Mouse (Mus musculus) midbrain, embryonic 12.5 days (tissue): ENCODE data around the gene Oaz2. TPM values are rescaled to one million over a fixed set of nuclear protein-coding genes. Genes with fewer than 3 reads are reported as not detected.
"Not testable (repeated sequence)": the region's sequence is repeated elsewhere in the genome, so short reads cannot be mapped to it uniquely, and the experiment has no call there.

Experiments used
- ATAC-seq: fragments of 200-750 bp; cut with Nextera tagmentation; 2 replicates; pipeline ENCODE4 v1.8.0; 2017; ENCODE audit warnings: low read depth, moderate TSS enrichment, moderate library complexity; ENCODE audit not compliant: low FRiP score
- H3K27ac ChIP-seq: fragments of 300-500 bp; sonication (generic); replicated peaks from 2 replicates; pipeline ENCODE4 v1.5.1; 2016; ENCODE audit warnings: mild to moderate bottlenecking
- H3K27me3 ChIP-seq: fragments of 300-500 bp; sonication (generic); 2 replicates; pipeline ENCODE4 v1.6.1; 2016; ENCODE audit warnings: mild to moderate bottlenecking
- H3K36me3 ChIP-seq: fragments of 300-500 bp; sonication (generic); 2 replicates; pipeline ENCODE4 v1.6.1; 2016
- H3K4me1 ChIP-seq: fragments of 300-500 bp; sonication (generic); 2 replicates; pipeline ENCODE4 v1.6.1; 2016
- H3K4me2 ChIP-seq: fragments of 300-500 bp; sonication (generic); replicated peaks from 2 replicates; pipeline ENCODE4 v1.6.1; 2016; ENCODE audit warnings: mild to moderate bottlenecking, moderate library complexity
- H3K4me3 ChIP-seq: fragments of 300-500 bp; sonication (generic); 2 replicates; pipeline ENCODE4 v1.5.1; 2016; ENCODE audit warnings: mild to moderate bottlenecking
- H3K9ac ChIP-seq: fragments of 300-500 bp; sonication (generic); replicated peaks from 2 replicates; pipeline ENCODE4 v1.6.1; 2016; ENCODE audit warnings: mild to moderate bottlenecking, moderate library complexity
- H3K9me3 ChIP-seq: fragments of 300-500 bp; sonication (generic); 2 replicates; pipeline ENCODE4 v1.6.1; 2016; ENCODE audit warnings: mild to moderate bottlenecking
- WGBS: fragments of 180-500 bp; shearing (Covaris S2); methylation state at CpG from one replicate; pipeline ENCODE4 v1.1.7; 2016; 5-methylcytosine and 5-hydroxymethylcytosine counted together
- polyA plus RNA-seq: library from polyadenylated mRNA; unstranded; fragments of >200 nt; fragmentation: Nextera tagmentation; extraction: Ambion mirVana; gene quantifications from 2 replicates; pipeline ENCODE4 v1.2.1, GENCODE M21; 2016

Gene Oaz2
- polyA plus RNA-seq, 1 experiment from 2014 or later: 262 TPM

- no peak for ATAC-seq
- Histone ChIP-seq H3K27me3 (no peaks in the 10 kb centered on the region), H3K9ac (no peak overlapping the region), H3K27ac (no peak overlapping the region), H3K4me2 (no peak overlapping the region), H3K4me1 (peaks cover 54% of the 10 kb centered on the region), H3K36me3 (peaks cover 2% of the 10 kb centered on the region; the same call in 1 of the 2 replicates), H3K9me3 (no peaks in the 10 kb centered on the region), H3K4me3 (no peak overlapping the region)
- 91% methylated on average over 4 of the region's 4 CpGs for WGBS
Measured at GRCm38 (mm10) chr9:65680938-65681633, 13.3 kb downstream of the Oaz2 start.

GRCm38 (mm10) chr9:65681634-65681940 lies 13.8 kb downstream of the Oaz2 start:
- ATAC-seq: no peak
- WGBS: 87% methylated on average over 2 of the region's 2 CpGs
- H3K9me3 ChIP-seq: no peaks in the 10 kb centered on the region
- no peak overlapping the region for H3K4me3 ChIP-seq
- no peak overlapping the region for H3K9ac ChIP-seq
- peaks cover 6% of the 10 kb centered on the region for H3K36me3 ChIP-seq
- peaks cover 54% of the 10 kb centered on the region for H3K4me1 ChIP-seq
- H3K27ac ChIP-seq: no peak overlapping the region
- H3K4me2 ChIP-seq: no peak overlapping the region
- H3K27me3 ChIP-seq: no peaks in the 10 kb centered on the region

- Histone ChIP-seq H3K4me3 (no peak overlapping the region), H3K9me3 (no peaks in the 10 kb centered on the region), H3K27ac (no peak overlapping the region), H3K9ac (no peak overlapping the region), H3K36me3 (peaks cover 12% of the 10 kb centered on the region), H3K27me3 (no peaks in the 10 kb centered on the region), H3K4me1 (peaks cover 52% of the 10 kb centered on the region), H3K4me2 (no peak overlapping the region)
- no peak for ATAC-seq
- 87% methylated on average over 3 of the region's 3 CpGs for WGBS
Measured at GRCm38 (mm10) chr9:65682183-65682582, 14.4 kb downstream of the Oaz2 start.

- peaks cover 44% of the 10 kb centered on the region for H3K4me1 ChIP-seq
- H3K9ac ChIP-seq: no peak overlapping the region
- H3K36me3 ChIP-seq: peaks cover 20% of the 10 kb centered on the region
- H3K9me3 ChIP-seq: no peaks in the 10 kb centered on the region
- no peaks in the 10 kb centered on the region for H3K27me3 ChIP-seq
- ATAC-seq: no peak
- WGBS: 89% methylated on average over 1 of the region's 1 CpGs
- no peak overlapping the region for H3K4me2 ChIP-seq
- H3K27ac ChIP-seq: no peak overlapping the region
- no peak overlapping the region for H3K4me3 ChIP-seq
Measured at GRCm38 (mm10) chr9:65682994-65683393, 15.2 kb downstream of the Oaz2 start.

- WGBS: 87% methylated on average over 2 of the region's 2 CpGs
- ATAC-seq: no peak
- H3K9me3 ChIP-seq: no peaks in the 10 kb centered on the region
- H3K27me3 ChIP-seq: no peaks in the 10 kb centered on the region
- H3K4me3 ChIP-seq: no peak overlapping the region
- no peak overlapping the region for H3K27ac ChIP-seq
- peaks cover 29% of the 10 kb centered on the region for H3K36me3 ChIP-seq
- no peak overlapping the region for H3K4me2 ChIP-seq
- H3K4me1 ChIP-seq: peaks cover 27% of the 10 kb centered on the region
- no peak overlapping the region for H3K9ac ChIP-seq
Measured at GRCm38 (mm10) chr9:65684704-65685103, 16.9 kb downstream of the Oaz2 start.

- not testable (repeated sequence) for H3K27ac ChIP-seq, ATAC-seq, H3K27me3 ChIP-seq, H3K9me3 ChIP-seq, H3K4me3 ChIP-seq, H3K9ac ChIP-seq, H3K4me2 ChIP-seq
- WGBS: 50% methylated on average over 2 of the region's 2 CpGs
- Histone ChIP-seq H3K4me1 (peaks cover 26% of the 10 kb centered on the region), H3K36me3 (peaks cover 59% of the 10 kb centered on the region)
Measured at GRCm38 (mm10) chr9:65689869-65690268, 22.1 kb downstream of the Oaz2 start.

- Histone ChIP-seq H3K9ac (no peak overlapping the region), H3K36me3 (peaks cover 69% of the 10 kb centered on the region), H3K27ac (peak overlapping the region; percentile 57)
Measured at GRCm38 (mm10) chr9:65692466-65692865, 24.7 kb downstream of the Oaz2 start.

GRCm38 (mm10) chr9:65692959-65693603 lies 25.3 kb downstream of the Oaz2 start:
- Histone ChIP-seq H3K9ac (0 out of 2 replicates have a peak overlapping the region, but pooled peaks have one; percentile 24), H3K4me2 (no peak overlapping the region), H3K4me3 (no peak overlapping the region), H3K27ac (peak overlapping the region; percentile 57), H3K9me3 (no peaks in the 10 kb centered on the region), H3K36me3 (peaks cover 69% of the 10 kb centered on the region), H3K4me1 (peaks cover 26% of the 10 kb centered on the region), H3K27me3 (no peaks in the 10 kb centered on the region)
- 38% methylated on average over 5 of the region's 5 CpGs for WGBS
- ATAC-seq: no peak

More at GRCm38 (mm10) chr9:65692466-65692865, 24.7 kb downstream of the Oaz2 start:
- Histone ChIP-seq H3K27me3 (no peaks in the 10 kb centered on the region), H3K9me3 (no peaks in the 10 kb centered on the region), H3K4me2 (no peak overlapping the region), H3K4me1 (peaks cover 26% of the 10 kb centered on the region), H3K4me3 (no peak overlapping the region)
- 12% methylated on average over 3 of the region's 3 CpGs for WGBS
- 0 out of 2 replicates have a peak, but pooled peaks have one; percentile 62 for ATAC-seq

GRCm38 (mm10) chr9:65695646-65696045 lies 27.8 kb downstream of the Oaz2 start:
- no peaks in the 10 kb centered on the region for H3K9me3 ChIP-seq
- peaks cover 26% of the 10 kb centered on the region for H3K4me1 ChIP-seq
- no peak overlapping the region for H3K4me2 ChIP-seq
- no peak overlapping the region for H3K4me3 ChIP-seq
- H3K9ac ChIP-seq: no peak overlapping the region
- ATAC-seq: no peak
- H3K36me3 ChIP-seq: peaks cover 77% of the 10 kb centered on the region
- no peak overlapping the region for H3K27ac ChIP-seq
- no peaks in the 10 kb centered on the region for H3K27me3 ChIP-seq
- 81% methylated on average over 3 of the region's 3 CpGs for WGBS

- no peaks in the 10 kb centered on the region for H3K27me3 ChIP-seq
- H3K27ac ChIP-seq: no peak overlapping the region
- no peak overlapping the region for H3K4me2 ChIP-seq
- no peak overlapping the region for H3K9ac ChIP-seq
- no peak overlapping the region for H3K4me3 ChIP-seq
- H3K36me3 ChIP-seq: peaks cover 83% of the 10 kb centered on the region
- ATAC-seq: no peak
- peaks cover 26% of the 10 kb centered on the region for H3K4me1 ChIP-seq
- no peaks in the 10 kb centered on the region for H3K9me3 ChIP-seq
Measured at GRCm38 (mm10) chr9:65696337-65696736, 28.5 kb downstream of the Oaz2 start.

GRCm38 (mm10) chr9:65697356-65697755 lies 29.6 kb downstream of the Oaz2 start:
- Histone ChIP-seq H3K4me1 (peaks cover 18% of the 10 kb centered on the region), H3K27me3 (no peaks in the 10 kb centered on the region), H3K36me3 (peaks cover 88% of the 10 kb centered on the region), H3K4me2 (no peak overlapping the region), H3K9me3 (no peaks in the 10 kb centered on the region), H3K9ac (no peak overlapping the region), H3K27ac (no peak overlapping the region), H3K4me3 (no peak overlapping the region)
- 86% methylated on average over 7 of the region's 7 CpGs for WGBS
- no peak for ATAC-seq

GRCm38 (mm10) chr9:65697992-65698391 lies 30.2 kb downstream of the Oaz2 start:
- peaks cover 91% of the 10 kb centered on the region for H3K36me3 ChIP-seq
- no peak overlapping the region for H3K4me2 ChIP-seq
- H3K27me3 ChIP-seq: no peaks in the 10 kb centered on the region
- no peak overlapping the region for H3K27ac ChIP-seq
- H3K4me1 ChIP-seq: peaks cover 12% of the 10 kb centered on the region
- no peak for ATAC-seq
- no peaks in the 10 kb centered on the region for H3K9me3 ChIP-seq
- no peak overlapping the region for H3K4me3 ChIP-seq
- H3K9ac ChIP-seq: no peak overlapping the region
